Mouse (Mus musculus) thymus, postnatal 14 days (tissue): ENCODE measurements at regions not wholly inside any gene's neighbourhood (a gene's known extent, or its start where the extent isn't known, plus 50 kb on each side); places are given as distances from the start of the nearest gene placed in this dataset.

Experiments
- DNase-seq: peaks from one replicate; pipeline ENCODE4 v3.0.0; 2021

- no peak for DNase-seq
These were observed 320.1 kb downstream of the Med13l start for GRCm38 (mm10) chr5:118880546-118880945.

- DNase-seq, result no peak
These were observed 321.4 kb downstream of the Med13l start for GRCm38 (mm10) chr5:118881886-118882285.

GRCm38 (mm10) chr5:118888131-118888530 is 327.7 kb downstream of the Med13l start:
- DNase-seq, result no peak

GRCm38 (mm10) chr5:118891131-118891530 is 330.7 kb downstream of the Med13l start:
- DNase-seq, result no peak

- DNase-seq, result no peak
These were observed 347.7 kb downstream of the Med13l start for GRCm38 (mm10) chr5:118908224-118908623.

- no peak for DNase-seq
These were observed 349.3 kb downstream of the Med13l start for GRCm38 (mm10) chr5:118909756-118910155.

- DNase-seq, result no peak
These were observed 353.8 kb downstream of the Med13l start for GRCm38 (mm10) chr5:118914191-118914750.

GRCm38 (mm10) chr5:118923357-118923756 is 362.9 kb downstream of the Med13l start:
- DNase-seq, result no peak

- no peak for DNase-seq
These were observed 368.6 kb downstream of the Med13l start for GRCm38 (mm10) chr5:118929037-118929436.

GRCm38 (mm10) chr5:118929990-118930501 is 369.6 kb downstream of the Med13l start:
- DNase-seq, result no peak

- no peak for DNase-seq
These were observed 379.0 kb downstream of the Med13l start for GRCm38 (mm10) chr5:118939336-118940039.

- no peak for DNase-seq
These were observed 383.8 kb downstream of the Med13l start for GRCm38 (mm10) chr5:118944256-118944655.

GRCm38 (mm10) chr5:118946090-118946489 is 385.6 kb downstream of the Med13l start:
- no peak for DNase-seq

GRCm38 (mm10) chr5:118946994-118947393 is 386.5 kb downstream of the Med13l start:
- DNase-seq, result no peak

- DNase-seq, result no peak
These were observed 387.8 kb downstream of the Med13l start for GRCm38 (mm10) chr5:118948119-118948786.

- DNase-seq, result no peak
These were observed 390.6 kb downstream of the Med13l start for GRCm38 (mm10) chr5:118951067-118951466.

- no peak for DNase-seq
These were observed 400.1 kb downstream of the Med13l start for GRCm38 (mm10) chr5:118960521-118961001.

- DNase-seq, result no peak
These were observed 400.6 kb downstream of the Med13l start for GRCm38 (mm10) chr5:118961091-118961490.

GRCm38 (mm10) chr5:118962152-118962551 is 401.7 kb downstream of the Med13l start:
- DNase-seq, result no peak

- DNase-seq, result no peak
These were observed 402.5 kb downstream of the Med13l start for GRCm38 (mm10) chr5:118963001-118963400.

- no peak for DNase-seq
These were observed 406.4 kb downstream of the Med13l start for GRCm38 (mm10) chr5:118966901-118967300.

GRCm38 (mm10) chr5:118967718-118968117 is 407.2 kb downstream of the Med13l start:
- DNase-seq, result no peak

GRCm38 (mm10) chr5:118975147-118975546 is 414.7 kb downstream of the Med13l start:
- DNase-seq, result no peak
